Mouse (Mus musculus): ENCODE data around the gene Chit1.

DNA sequence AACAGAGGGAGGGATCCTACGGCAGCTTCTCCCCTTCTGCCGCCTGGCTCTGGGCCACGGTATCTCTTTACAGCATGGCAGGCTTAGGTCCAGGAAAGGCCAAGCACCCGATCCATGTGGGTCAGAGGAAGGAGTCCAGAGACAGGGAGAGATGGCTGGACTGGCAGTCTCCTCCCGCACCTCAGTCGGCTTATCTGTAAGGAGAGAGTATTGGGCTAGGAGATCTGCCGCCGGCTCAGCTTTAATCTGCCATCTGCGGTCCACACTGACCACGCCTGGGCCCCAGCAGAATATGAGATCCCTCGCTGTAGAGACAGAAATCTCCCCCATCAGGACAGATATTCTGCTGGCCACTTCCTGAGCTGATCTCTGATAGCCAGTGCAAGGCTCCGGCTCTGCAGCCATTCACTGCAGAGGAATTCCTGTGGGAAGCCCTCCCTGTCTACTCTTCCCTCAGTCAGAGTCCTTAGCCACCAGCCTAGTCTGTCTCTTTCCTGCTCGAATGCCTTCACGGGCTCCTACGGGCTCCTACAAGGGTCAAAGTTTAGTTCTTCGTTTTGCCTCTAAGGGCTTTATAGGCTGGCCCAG is 24.1 kb upstream of the Chit1 start:
- no peak for TF ChIP-seq GABPA (IDR thresholded peaks at IDR 0.05; ENCODE audit: low read depth, low read length)
- peak; percentile 65; the same call in 1 of the 2 replicates for TF ChIP-seq GATA1 (IDR thresholded peaks at IDR 0.05; ENCODE audit: low read depth, low read length)
- TF ChIP-seq CTCF (IDR thresholded peaks at IDR 0.05 in 2 of 3, conservative IDR thresholded peaks at IDR 0.05 in 1 of 3; ENCODE audit: control insufficient read depth in 1 of 3, insufficient read depth in 1 of 3, low read depth in 2 of 3, low read length in 3 of 3, poor library complexity in 1 of 3, severe bottlenecking in 1 of 3): no peak
- no peak for TF ChIP-seq POLR2A (IDR thresholded peaks at IDR 0.05; ENCODE audit: control insufficient read depth in 1 of 2, insufficient read depth in 1 of 2, low read depth in 1 of 2, low read length in 2 of 2, poor library complexity in 1 of 2)

All from MEL (cell line).